Mouse (Mus musculus) heart, adult 10 weeks (tissue): ENCODE data around the gene Nek9. TPM values are rescaled to one million over a fixed set of nuclear protein-coding genes. Genes with fewer than 3 reads are reported as not detected.

Experiments
- polyA plus RNA-seq: library from polyadenylated mRNA; stranded (reverse); fragments of 350-450 nt; fragmentation: Illumina TruSeq; extraction: RNeasy Lipid Tissue Mini Kit (QIAGEN cat#74804); gene quantifications from one replicate; pipeline ENCODE4 v1.2.3, GENCODE M21; 2014; ENCODE audit warnings: low read depth, low replicate concordance

The Nek9 gene
- polyA plus RNA-seq, result 88.3 TPM

GRCm38 (mm10) chr12:85339243-85339729, at the start of gene Nek9:
Gene Nek9, minus strand, starts transcription at chr12:85339362.

GRCm38 (mm10) chr12:85374561-85375272, 35.6 kb upstream of the Nek9 start, which contains the start of gene Tmed10:
Gene Tmed10, minus strand, starts transcription at chr12:85374847.

GRCm38 (mm10) chr12:85288486-85289156, 50.5 kb downstream of the Nek9 start, which contains the start of gene Zc2hc1c:
Gene Zc2hc1c, plus strand, starts transcription at chr12:85288591.

GRCm38 (mm10) chr12:85287809-85288485, 51.2 kb downstream of the Nek9 start, which contains the start of gene Acyp1:
Gene Acyp1, minus strand, starts transcription at chr12:85288438.

GRCm38 (mm10) chr12:85270319-85270718, 68.8 kb downstream of the Nek9 start, which contains the start of gene Mlh3:
Gene Mlh3, minus strand, starts transcription at chr12:85270599.

Other genes with a start within 250 kb of the Nek9 start
- gene Prox2, start 228.6 kb downstream of the Nek9 start, polyA plus RNA-seq, result 2.2 TPM
- 505 TPM for gene Dlst, start 228.5 kb downstream of the Nek9 start, polyA plus RNA-seq
- gene Rps6kl1, start 188.1 kb downstream of the Nek9 start, polyA plus RNA-seq, result 1.9 TPM
- 5.2 TPM for gene Pgf, start 161.6 kb downstream of the Nek9 start, polyA plus RNA-seq
- 33.5 TPM for gene Eif2b2, start 119.9 kb downstream of the Nek9 start, polyA plus RNA-seq
- 9.8 TPM for gene Mlh3, start 68.8 kb downstream of the Nek9 start, polyA plus RNA-seq
- 37.1 TPM for gene Acyp1, start 50.9 kb downstream of the Nek9 start, polyA plus RNA-seq
- 1.8 TPM for gene Zc2hc1c, start 50.8 kb downstream of the Nek9 start, polyA plus RNA-seq
- 181 TPM for gene Tmed10, start 35.5 kb upstream of the Nek9 start, polyA plus RNA-seq
- gene Fos, start 134.5 kb upstream of the Nek9 start, polyA plus RNA-seq, result 31.4 TPM